Mouse (Mus musculus) cerebellum, postnatal 14 days (tissue): Measurements from ENCODE around the gene Plcd1.

Experiments used
- DNase-seq, 2 experiments: peaks; one replicate each; pipeline ENCODE4 v3.0.0; 2021; ENCODE audit warnings: mixed read lengths in 2 of 2

The Plcd1 gene

DNA sequence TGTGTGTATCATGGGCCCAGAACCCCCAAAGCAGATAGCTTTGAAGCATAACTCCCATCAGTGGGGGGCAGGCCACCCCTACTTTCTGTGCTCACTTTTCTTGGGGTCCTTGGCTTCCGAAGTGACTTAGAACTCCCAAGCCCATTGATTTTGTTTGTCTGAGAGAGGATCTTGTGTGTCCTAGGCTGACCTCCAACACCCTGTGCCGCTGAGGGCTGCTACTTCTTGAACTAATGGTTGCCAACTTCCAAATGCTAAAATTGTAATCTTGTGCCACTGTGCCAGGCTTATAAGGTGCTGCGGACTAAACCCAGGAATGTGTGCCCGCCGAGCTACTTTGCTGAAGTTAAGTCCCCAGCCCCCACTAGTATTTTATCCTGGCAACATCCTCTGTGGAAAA lies 2.8 kb downstream of the Plcd1 start:
- no peak for DNase-seq

DNA sequence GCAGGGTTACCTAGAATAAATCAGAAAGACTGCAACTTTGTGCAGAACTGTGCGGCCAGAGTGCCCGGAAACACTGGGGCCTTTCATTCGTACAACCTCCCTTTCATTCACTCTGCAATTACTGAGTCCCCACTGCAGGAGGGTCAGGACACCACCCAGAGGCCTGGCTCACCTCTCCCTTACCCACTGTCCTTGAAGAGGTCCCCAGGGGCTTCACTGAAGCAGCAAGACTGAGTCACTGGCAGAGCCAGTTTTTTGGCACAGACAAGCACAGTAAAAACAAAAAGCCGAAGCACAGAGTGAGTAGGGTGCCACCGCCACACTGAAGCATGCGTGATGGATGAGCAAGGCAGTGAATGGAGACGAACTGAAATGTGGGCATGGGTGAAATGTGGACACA lies 3.9 kb downstream of the Plcd1 start:
- no peak for DNase-seq

- peak; percentile 71 to 77 for DNase-seq
Measured at GRCm38 (mm10) chr9:119088148-119088801, 5.0 kb downstream of the Plcd1 start.

- no peak for DNase-seq
Measured at GRCm38 (mm10) chr9:119087309-119087708, 6.0 kb downstream of the Plcd1 start.

DNA sequence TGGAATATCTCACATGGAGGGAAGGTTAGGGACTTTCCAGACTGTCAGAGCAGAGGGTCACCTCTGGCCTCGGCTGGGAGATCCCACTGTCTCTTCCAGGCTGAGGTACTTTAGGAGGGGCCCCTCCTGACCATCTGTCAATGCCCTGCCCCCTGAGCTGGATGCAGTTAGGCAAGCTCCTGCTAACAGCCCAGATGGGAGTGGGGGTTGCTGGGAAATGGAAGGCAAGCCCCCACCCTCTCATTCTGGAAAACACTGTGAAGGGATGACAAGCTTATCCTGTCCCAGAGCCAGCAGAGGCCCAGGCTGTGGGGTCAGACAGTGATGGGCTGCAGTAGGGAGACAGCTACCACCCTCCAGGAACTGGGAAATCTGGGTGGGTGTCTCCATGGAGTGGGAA lies 6.9 kb downstream of the Plcd1 start:
- peak in 1 of 2 experiments; percentile 44 for DNase-seq

DNA sequence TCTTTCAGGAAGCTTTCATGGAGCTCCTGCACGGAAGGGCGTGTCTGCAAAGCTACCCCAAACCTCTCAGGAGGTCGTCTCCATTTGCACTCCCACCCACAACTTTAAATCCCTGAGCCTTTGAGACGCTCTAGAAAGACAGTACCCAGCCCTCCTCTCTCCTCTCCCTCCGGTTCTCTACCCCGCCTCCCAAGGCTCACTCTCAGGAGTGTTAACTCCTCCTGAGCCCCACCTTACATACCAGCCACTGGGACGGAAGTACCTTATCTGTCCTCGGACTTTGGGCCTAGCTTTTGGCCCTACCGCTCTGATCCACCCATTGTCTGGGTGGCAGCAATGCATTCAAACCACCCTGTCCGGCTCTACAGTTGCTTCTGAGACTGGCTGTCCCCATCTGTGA lies 9.3 kb downstream of the Plcd1 start:
- DNase-seq: no peak

GRCm38 (mm10) chr9:119082656-119083430 lies 10.5 kb downstream of the Plcd1 start:
- no peak for DNase-seq

DNA sequence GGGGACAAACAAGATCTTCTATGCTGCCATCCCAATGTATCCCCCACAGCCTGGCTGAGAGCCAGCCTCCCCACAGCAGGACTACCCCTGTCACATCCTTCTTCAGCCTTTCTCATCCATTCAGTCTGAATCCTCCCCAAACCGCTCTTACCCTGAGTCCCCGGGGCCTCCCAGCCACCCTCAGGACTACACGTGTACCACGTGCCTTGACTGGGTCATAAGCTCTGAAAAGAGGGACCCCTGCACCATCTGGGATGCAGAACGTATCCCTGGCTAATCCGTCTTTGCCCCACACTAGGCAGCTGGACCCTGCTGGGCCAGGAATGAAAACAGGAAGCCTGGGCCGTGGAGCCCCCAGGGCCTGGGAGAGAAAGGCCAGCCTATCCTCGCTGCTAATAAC lies 11.3 kb downstream of the Plcd1 start:
- DNase-seq: no peak

- DNase-seq: no peak
Measured at GRCm38 (mm10) chr9:119080040-119080675, 13.1 kb downstream of the Plcd1 start.

GRCm38 (mm10) chr9:119075685-119076084 lies 17.6 kb downstream of the Plcd1 start:
- DNase-seq: no peak

DNA sequence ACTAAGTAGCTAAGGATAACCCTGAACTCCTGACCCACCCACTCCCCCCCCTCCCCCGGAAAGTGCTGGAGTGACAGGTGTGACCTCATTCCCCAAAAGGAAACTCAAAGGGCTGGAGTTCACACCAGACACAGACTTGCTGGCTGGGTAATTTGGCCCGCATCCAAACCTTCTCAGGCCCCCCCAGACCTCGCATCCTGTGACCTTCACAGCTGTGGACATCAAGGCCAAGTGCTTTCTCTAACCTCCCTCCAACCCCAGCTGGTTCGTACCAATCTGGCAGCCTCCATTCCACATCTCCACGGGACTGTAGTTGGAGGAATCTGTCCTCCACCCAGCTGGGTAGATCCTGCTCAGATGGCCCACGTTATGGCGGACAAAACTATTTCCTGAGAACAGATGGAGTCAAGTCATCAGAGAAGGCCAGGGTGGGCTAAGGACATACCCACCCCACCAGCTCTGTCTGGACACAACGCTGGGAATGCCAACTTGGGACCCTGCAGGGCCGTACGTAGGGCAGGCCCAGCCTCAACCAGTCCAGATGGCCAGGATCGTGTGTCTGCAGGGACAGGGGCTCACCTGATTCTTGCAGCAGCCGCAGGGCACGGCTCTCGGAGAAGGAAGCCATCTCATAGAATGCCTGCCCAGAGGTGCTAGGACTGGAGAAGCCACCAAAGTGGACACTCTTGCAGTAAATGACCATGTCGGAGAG lies 20.0 kb downstream of the Plcd1 start:
- DNase-seq: peak; percentile 39 to 68

DNA sequence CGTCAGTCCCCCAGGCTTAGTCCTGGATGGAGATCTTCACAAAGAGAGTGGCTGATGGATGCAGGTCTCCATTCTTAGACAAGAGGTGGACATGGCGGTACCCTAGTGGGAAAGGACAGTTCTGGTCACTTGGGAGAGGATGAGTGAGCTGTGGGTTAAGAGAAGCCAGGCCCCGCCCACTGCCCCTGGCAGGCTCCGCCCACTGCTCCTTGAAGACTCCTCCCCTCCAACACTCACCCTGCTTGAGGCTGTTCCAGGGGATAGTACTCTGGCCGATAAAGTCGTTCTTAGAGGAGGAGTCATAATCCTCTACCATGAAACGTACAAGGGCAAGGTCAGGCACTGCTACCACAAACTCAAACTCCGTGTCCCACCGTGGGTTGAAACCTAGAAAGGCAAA lies 21.5 kb downstream of the Plcd1 start:
- no peak for DNase-seq

GRCm38 (mm10) chr9:119070173-119070825 lies 23.0 kb downstream of the Plcd1 start:
- peak in 1 of 2 experiments; percentile 59 for DNase-seq

DNA sequence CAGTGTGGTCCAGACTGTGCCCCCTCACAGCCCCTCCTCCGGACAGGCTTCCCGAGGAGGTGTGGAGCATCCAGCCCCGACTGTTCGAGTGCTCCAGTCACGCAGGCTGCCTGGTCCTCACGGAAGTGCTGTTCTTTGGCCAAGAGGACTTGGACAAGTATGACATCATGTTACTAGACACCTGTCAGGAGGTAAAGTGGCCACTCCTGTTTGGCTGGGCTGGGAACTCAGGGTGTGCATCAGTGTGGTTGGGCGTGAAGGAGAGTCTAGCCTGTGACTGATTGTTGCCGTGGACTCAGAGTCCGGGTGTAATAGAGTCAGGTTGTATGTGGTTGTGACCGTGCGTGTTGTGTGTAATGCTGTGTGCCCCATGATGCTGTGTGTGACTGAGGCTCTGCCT lies 25.0 kb downstream of the Plcd1 start:
- no peak for DNase-seq

DNA sequence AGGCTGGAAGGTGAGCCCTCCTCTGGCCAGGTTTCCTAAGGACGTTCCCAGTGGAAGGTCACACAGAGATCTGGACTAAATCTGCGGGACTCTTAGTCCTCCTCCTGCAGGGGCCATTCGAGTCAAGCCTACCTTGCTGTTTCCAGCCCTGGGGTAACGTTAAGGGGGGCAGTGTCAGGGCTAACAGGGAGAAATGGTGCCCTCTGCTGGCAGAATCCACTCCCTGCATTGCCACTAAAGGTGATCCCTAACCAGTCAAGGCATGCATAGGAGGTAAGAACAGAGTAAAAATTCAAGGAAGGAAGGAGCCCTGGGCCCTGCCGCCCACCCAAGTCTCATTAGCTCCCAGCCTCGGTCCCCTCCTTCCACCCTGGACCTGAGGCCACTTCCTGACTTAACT lies 25.7 kb downstream of the Plcd1 start:
- DNase-seq: peak; percentile 91 to 92

- DNase-seq: no peak
Measured at GRCm38 (mm10) chr9:119064296-119064695, 29.0 kb downstream of the Plcd1 start.

DNA sequence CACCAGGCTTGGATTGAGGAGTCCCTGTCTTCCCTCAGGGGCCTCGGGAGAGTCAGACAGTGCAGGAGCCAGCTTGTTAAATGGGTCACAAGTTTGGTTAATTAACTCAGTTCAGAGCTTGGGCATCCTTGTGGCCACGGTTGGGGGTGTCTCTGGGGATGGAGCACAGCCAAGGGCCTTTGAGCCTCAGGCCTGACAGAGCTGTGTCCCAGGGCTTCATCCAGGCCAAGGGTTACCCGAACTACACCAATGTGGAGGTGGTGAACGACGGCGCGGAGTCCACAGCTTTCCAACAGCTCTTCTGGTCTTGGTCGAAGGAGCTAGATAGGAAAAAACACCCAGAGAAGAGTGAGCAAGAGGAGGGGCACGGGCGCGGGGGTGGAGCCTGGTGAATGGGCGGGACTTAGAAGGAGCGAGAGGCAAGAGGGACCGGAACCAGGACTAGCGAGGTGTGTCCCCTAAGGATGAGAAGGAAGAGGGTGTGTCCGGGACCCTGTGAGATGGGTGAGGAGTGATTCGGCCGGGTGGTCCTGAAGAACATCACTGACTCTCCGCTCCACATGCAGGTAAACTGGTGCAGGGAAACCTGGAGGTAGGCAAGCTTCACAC lies 30.2 kb downstream of the Plcd1 start:
- peak in 1 of 2 experiments; percentile 32 for DNase-seq

DNA sequence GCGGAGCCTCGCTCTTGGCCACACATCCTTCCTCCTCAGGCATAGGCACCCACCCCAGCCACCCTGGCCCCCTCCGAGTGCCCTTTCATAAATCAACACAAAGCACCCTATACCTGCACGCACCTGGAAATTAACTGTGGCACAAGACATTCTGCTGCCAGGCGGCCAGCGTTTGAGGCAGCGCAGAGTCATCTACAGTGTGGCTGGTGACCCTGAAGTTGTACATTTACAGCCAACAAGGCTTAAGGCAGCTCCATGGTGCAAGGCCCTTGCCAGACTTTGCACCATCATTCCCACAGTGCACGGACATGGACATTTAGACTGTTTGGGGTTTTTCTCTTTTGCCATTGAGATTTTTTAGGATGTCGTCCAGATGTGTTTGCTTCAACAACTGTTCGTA lies 32.6 kb downstream of the Plcd1 start:
- DNase-seq: no peak

GRCm38 (mm10) chr9:119058245-119058644 lies 35.1 kb downstream of the Plcd1 start:
- no peak for DNase-seq

DNA sequence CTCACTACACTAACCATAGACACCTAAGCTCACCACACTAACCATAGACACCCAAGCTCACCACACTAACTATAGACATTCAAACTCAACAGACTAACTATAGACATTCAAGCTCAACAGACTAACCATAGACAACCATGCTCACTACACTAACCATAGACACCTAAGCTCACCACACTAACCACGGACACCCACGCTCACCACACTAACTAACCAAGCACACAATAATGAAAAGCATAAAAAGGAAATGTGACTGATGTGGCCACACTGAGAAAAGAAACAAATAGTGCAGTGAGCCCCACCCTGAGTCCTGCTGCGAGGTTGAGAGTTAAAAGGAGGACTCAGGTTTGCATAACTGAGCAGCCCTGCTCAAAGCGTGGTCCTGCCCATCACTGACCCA lies 38.0 kb downstream of the Plcd1 start:
- DNase-seq: no peak

DNA sequence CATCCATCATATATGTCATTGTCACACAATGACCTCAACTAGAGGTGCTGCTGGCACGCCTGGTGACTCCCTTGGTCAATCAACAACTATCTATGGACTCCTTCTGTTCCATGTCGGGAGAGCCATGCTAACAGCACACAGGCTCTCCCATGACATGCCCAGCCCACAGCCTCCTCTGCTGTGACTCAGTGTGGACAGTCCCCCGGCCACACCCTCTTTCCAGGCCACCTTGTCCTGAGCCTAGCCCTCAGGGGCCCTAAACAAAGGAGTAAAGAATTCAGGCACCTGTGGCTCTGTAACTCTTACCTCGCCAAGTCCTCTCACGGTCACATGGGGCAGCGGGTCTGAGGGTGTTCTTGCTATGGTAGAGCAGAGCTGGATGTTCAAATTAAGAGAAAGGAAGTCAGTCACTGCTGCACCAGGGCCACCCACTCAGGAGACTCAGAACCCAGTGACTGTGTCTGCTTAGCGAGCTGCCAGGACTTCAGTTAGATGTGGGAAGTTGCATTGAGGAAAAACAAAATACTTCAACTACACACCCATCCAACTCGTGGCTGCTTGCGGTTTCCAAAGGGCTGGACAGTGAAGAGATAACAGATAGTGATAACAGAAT lies 39.2 kb downstream of the Plcd1 start:
- no peak for DNase-seq
